Mouse (Mus musculus) limb, embryonic 14.5 days (tissue): ENCODE results near the gene Olfr466. TPM values are rescaled to one million over a fixed set of nuclear protein-coding genes. Genes with fewer than 3 reads are reported as not detected.
A peak's percentile ranks its signal among the peaks of the same experiment; 100 is the strongest.

Experiments used
- ATAC-seq: fragments of 200-750 bp; cut with Nextera tagmentation; 2 replicates; pipeline ENCODE4 v1.8.0; 2017; ENCODE audit warnings: low read depth, moderate number of reproducible peaks, moderate TSS enrichment; ENCODE audit not compliant: low FRiP score
- DNase-seq: peaks from one replicate; pipeline ENCODE4 v3.0.0-alpha.2; 2015; ENCODE audit warnings: low spot score
- H3K27ac ChIP-seq: fragments of 300-500 bp; sonication (generic); replicated peaks from 2 replicates; pipeline ENCODE4 v1.5.1; 2014; ENCODE audit warnings: low read depth, mild to moderate bottlenecking, low read length, moderate library complexity, mixed read lengths
- H3K27me3 ChIP-seq: fragments of 300-500 bp; sonication (generic); 2 replicates; pipeline ENCODE4 v1.6.1; 2014; ENCODE audit warnings: low read length, mixed read lengths; ENCODE audit not compliant: control insufficient read depth, insufficient read depth
- H3K36me3 ChIP-seq: fragments of 300-500 bp; sonication (generic); 2 replicates; pipeline ENCODE4 v1.6.1; 2014; ENCODE audit warnings: mild to moderate bottlenecking, low read length, moderate library complexity, mixed read lengths; ENCODE audit not compliant: control insufficient read depth, insufficient read depth
- H3K4me1 ChIP-seq: fragments of 300-500 bp; sonication (generic); 2 replicates; pipeline ENCODE4 v1.6.1; 2014; ENCODE audit warnings: antibody characterized with exemption, low read length, mixed read lengths; ENCODE audit not compliant: control insufficient read depth, insufficient read depth
- H3K4me2 ChIP-seq: fragments of 300-500 bp; sonication (generic); replicated peaks from 2 replicates; pipeline ENCODE4 v1.6.1; 2014; ENCODE audit warnings: low read depth, mild to moderate bottlenecking, low read length, moderate library complexity; ENCODE audit not compliant: severe bottlenecking
- H3K4me3 ChIP-seq: fragments of 300-500 bp; sonication (generic); replicated peaks from 2 replicates; pipeline ENCODE4 v1.5.1; 2014; ENCODE audit warnings: low read length
- H3K9ac ChIP-seq: fragments of 300-500 bp; sonication (generic); 2 replicates; pipeline ENCODE4 v1.6.1; 2014; ENCODE audit warnings: mild to moderate bottlenecking, low read depth, low read length, moderate library complexity; ENCODE audit not compliant: severe bottlenecking
- H3K9me3 ChIP-seq: fragments of 300-500 bp; sonication (generic); 2 replicates; pipeline ENCODE4 v1.6.1; 2016; ENCODE audit warnings: low read length; ENCODE audit not compliant: control insufficient read depth
- POLR2A ChIP-seq: fragments of 200-500 bp; IDR thresholded peaks from 2 replicates; pipeline ENCODE4 v1.8.0; 2012; ENCODE audit warnings: inconsistent platforms, mild to moderate bottlenecking, moderate library complexity, borderline replicate concordance; ENCODE audit not compliant: insufficient read depth, insufficient read length; ENCODE audit errors: extremely low read depth
- WGBS: fragments of 180-500 bp; shearing (Covaris S2); extraction: QIAGEN DNeasy Blood & Tissue Kit; methylation state at CpG from one replicate; pipeline ENCODE4 v1.1.7; 2014; 5-methylcytosine and 5-hydroxymethylcytosine counted together
- polyA plus RNA-seq, 2 experiments: library from polyadenylated mRNA; depleted of rRNA in 1 of 2; stranded (reverse) in 1 of 2; unstranded in 1 of 2; fragments of >200 nt; fragmentation: Nextera tagmentation in 1 of 2; extraction: Ambion mirVana in 1 of 2; gene quantifications; 2 replicates each; pipeline versions ENCODE4 v1.2.1 to v1.2.3; 2012 to 2014

Olfr466 gene
- polyA plus RNA-seq (2012; rRNA removed) (not detected in 2 replicates), polyA plus RNA-seq (2014; fragmentation: Nextera tagmentation; extraction: Ambion mirVana) (not detected in 2 replicates)

DNA sequence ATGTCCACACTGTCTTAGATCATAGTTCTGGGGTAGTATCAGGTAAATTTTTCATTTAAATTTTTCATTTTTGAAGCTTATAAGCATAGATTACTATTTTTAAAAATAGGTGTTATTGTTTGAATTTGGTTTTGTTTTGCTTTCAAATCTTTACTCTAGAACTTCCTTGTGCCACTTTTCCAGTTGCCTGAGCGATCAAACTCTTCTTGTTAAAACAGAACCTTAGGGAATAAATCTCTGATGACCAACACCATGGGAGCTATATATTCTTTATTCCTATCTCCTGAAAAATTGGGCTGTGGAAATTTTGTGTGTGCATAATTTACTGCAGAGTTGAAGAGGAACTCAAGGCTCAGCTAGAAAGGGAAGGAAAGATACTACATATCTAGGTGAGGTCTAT, at the start of gene Olfr466:
Gene Olfr466 (plus strand): TSS at position 301 of the 400 bp plus-strand sequence.
- no peaks in the 10 kb centered on the region for H3K4me1 ChIP-seq
- no peak within 1 kb of the TSS for H3K4me2 ChIP-seq
- no peak for TF ChIP-seq POLR2A
- no peaks in the 10 kb centered on the region for H3K27me3 ChIP-seq
- no peaks in the 10 kb centered on the region for H3K9me3 ChIP-seq
- H3K4me3 ChIP-seq, result no peak within 1 kb of the TSS
- no peak within 1 kb of the TSS for H3K9ac ChIP-seq
- H3K27ac ChIP-seq, result no peak within 1 kb of the TSS
- DNase-seq (no peak), ATAC-seq (no peak)
- H3K36me3 ChIP-seq, result no peaks in the 10 kb centered on the region
- WGBS, result 73% methylated on average over 1 of the region's 1 CpGs

DNA sequence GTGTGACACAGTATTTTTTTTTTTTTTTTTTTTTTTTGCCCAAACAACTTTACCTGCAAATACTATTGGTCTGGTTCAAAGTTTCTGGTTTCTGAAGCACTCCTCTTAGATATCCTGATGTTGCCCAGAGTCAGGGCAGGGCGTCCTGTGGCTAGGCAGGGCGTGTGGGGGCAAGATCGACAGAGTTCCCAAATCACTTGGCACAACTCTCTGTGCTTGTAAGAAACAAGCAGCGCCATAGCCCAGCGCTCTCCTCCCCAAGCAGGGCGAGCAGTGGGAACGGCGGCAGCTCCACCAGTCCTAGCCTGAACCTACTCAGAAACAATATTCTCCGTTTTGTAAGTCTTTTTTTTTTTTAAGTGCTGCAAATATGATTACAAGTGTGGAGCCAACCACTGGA, 49.4 kb upstream of the Olfr466 start:
- 92% methylated on average over 9 of the region's 9 CpGs for WGBS
- Histone ChIP-seq H3K4me2 (no peak overlapping the region), H3K9ac (no peak overlapping the region)

DNA sequence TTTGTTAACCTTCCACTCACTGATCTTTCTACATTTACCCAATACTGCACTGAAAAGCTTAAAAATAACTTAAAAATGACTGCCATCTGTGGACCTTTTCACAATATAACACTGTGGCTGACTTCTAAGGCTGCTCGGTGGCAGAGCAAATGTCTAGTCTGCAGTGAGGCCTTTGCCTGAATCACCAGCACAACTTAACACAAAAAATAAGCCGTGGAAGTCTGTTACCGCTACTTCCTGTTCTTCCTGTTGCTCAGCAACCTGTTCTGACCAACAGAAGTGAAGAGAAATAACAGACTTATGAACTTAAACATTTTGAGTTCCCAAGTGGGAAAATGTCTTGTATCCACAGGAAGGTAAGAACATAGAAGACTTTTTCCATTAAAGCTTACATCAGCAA, 48.8 kb upstream of the Olfr466 start:
- no peak overlapping the region for H3K4me2 ChIP-seq
- no peaks in the 10 kb centered on the region for H3K27me3 ChIP-seq
- DNase-seq (no peak), ATAC-seq (no peak)
- no peaks in the 10 kb centered on the region for H3K36me3 ChIP-seq
- TF ChIP-seq POLR2A, result no peak
- H3K27ac ChIP-seq, result no peak overlapping the region
- H3K4me1 ChIP-seq, result no peaks in the 10 kb centered on the region
- 89% methylated on average over 3 of the region's 3 CpGs for WGBS
- peaks cover 18% of the 10 kb centered on the region for H3K9me3 ChIP-seq
- H3K4me3 ChIP-seq, result no peak overlapping the region
- no peak overlapping the region for H3K9ac ChIP-seq

More for the DNA sequence above, 49.4 kb upstream of the Olfr466 start:
- peaks cover 15% of the 10 kb centered on the region; the same call in 1 of the 2 replicates for H3K9me3 ChIP-seq
- no peak overlapping the region for H3K4me3 ChIP-seq
- H3K27me3 ChIP-seq, result no peaks in the 10 kb centered on the region
- H3K27ac ChIP-seq, result no peak overlapping the region
- H3K4me1 ChIP-seq, result no peaks in the 10 kb centered on the region
- no peak for DNase-seq
- no peak for ATAC-seq
- TF ChIP-seq POLR2A, result no peak
- no peaks in the 10 kb centered on the region for H3K36me3 ChIP-seq

DNA sequence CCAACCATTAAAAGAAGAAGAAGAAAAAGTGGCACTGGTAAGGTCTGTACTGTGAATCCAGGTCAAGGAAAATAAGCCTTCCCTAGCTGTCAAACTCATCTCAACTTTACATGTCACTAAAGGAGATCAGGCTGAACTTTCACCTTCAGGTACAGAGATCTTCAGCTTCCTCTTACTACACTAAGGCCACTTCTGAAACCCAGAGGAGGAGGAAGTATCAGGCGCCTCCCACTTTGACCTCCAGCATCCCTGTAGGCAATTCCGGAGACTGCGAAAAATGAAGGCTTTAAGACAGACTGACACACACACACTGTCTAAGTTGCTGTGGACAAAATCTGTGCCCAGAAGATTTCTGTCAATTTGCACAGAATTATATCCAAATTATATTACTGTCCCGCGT, 38.1 kb upstream of the Olfr466 start:
- peak overlapping the region; percentile 97 for H3K9ac ChIP-seq
- peaks cover 5% of the 10 kb centered on the region; the same call in 1 of the 2 replicates for H3K4me1 ChIP-seq
- no peaks in the 10 kb centered on the region for H3K27me3 ChIP-seq
- ATAC-seq (no peak), DNase-seq (no peak)
- peak overlapping the region; percentile 76 for H3K4me2 ChIP-seq
- peak overlapping the region; percentile 90 for H3K4me3 ChIP-seq
- peak overlapping the region; percentile 92 for H3K27ac ChIP-seq
- no peaks in the 10 kb centered on the region for H3K9me3 ChIP-seq
- TF ChIP-seq POLR2A, result no peak
- no peaks in the 10 kb centered on the region for H3K36me3 ChIP-seq
- 0% methylated on average over 5 of the region's 5 CpGs for WGBS

DNA sequence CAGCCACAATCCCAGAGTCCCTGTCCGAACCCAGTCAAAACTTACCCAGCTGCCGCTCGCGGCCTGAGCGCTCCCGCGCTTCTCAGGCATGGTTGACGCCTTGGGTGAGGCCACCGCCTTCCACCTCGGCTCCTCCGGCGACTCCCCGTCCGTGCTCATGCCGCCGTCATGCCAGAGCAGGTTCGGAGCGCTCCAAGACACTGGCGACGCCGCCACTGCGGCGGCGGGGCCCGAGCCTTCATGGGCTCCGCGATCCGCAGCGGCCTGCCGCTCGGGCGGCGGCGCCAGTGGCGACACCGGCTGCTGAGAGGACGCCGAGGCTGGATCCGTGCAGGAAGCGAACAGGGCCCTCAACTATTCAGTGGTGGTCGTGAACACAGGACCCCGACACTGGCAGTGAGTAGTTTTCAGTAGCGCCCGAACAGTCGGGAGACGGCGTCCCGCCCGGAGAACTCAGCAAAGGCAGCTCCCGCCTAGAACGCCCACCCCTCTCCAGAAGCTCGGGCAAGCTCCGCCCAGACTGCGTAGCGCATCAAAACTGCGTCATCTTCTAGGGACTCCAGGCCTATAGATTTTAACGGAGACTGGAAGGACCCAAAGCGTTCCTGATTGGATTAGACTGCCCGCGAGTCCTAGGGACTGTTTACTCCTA, 37.5 kb upstream of the Olfr466 start, which contains the start of gene Mfsd14b:
Gene Mfsd14b (minus strand): TSS at position 517 of the 652 bp plus-strand sequence.
- Histone ChIP-seq H3K4me2 (peak within 1 kb of the TSS; percentile 76), H3K4me1 (peaks cover 5% of the 10 kb centered on the region; the same call in 1 of the 2 replicates), H3K9me3 (no peaks in the 10 kb centered on the region), H3K4me3 (peak within 1 kb of the TSS; percentile 90), H3K36me3 (no peaks in the 10 kb centered on the region), H3K9ac (peak within 1 kb of the TSS; percentile 97), H3K27ac (peak within 1 kb of the TSS; percentile 92), H3K27me3 (no peaks in the 10 kb centered on the region)
- under 1% methylated on average over 59 of the region's 60 CpGs for WGBS
- peak; percentile 81; the same call in 1 of the 2 replicates for TF ChIP-seq POLR2A
- ATAC-seq (peak; percentile 100), DNase-seq (peak; percentile 98)
